19 mouse cellular contexts compared by ENCODE assay signal in the genomic region with DNA sequence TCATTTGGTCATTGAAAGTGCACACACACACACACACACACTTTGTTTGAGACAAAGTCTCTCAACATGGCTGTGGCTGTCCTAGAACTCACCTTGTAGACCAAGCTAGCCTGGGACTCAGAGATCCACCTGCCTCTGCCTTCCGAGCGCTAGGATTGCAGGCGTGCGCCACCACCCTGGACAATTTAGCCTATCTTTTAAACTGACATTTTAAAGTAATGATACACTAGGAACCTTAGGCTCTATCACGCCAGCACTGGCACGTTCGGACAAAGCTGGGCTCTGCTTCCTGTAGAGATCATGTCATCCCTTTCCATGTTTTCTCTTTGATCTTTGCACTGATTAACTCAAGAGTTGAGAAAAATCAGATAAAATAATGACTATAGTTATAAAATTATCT.
A peak's percentile ranks its signal among the peaks of the same experiment; 100 is the strongest.
DNase-seq lines count a peak whose midpoint lies in the region; ATAC-seq lines count a peak whose summit lies in the region.
"Had no signal": no experiment of that assay in that cellular context is flagged by ENCODE, and none has a peak within 500 bp of the region (broad histone marks: within the 10 kb centered on the region; RNA-seq: fewer than 3 reads in every experiment).

No protein-coding gene starts in this region.

- no peak overlapping the region for H3K4me2 ChIP-seq in midbrain, embryonic 11.5 days
- no peak overlapping the region for H3K4me2 ChIP-seq in midbrain, embryonic 13.5 days (replicated peaks)

- peak; percentile 67 for DNase-seq in heart, adult 11 months
- no peak for DNase-seq in heart, adult 8-10 months (ENCODE audit: low spot score)
- peak; percentile 79 for DNase-seq in midbrain, embryonic 11.5 days (ENCODE audit: low spot score, missing footprints)
- DNase-seq: adrenal gland, adult 2 months; adrenal gland, adult 8-10 months; adrenal gland, postnatal 10 days; adrenal gland, postnatal 14 days; adrenal gland, postnatal 25 days; adrenal gland, postnatal 36 days; B cell, adult 2 months; cerebellum, adult 11 months; cerebellum, adult 11-12 months; cerebellum, adult 18-20 months had no signal

- H3K36me3 ChIP-seq in midbrain, embryonic 11.5 days (ENCODE audit: control insufficient read depth, insufficient read depth, low read length) = no peaks in the 10 kb centered on the region
- H3K36me3 ChIP-seq in midbrain, embryonic 13.5 days = no peaks in the 10 kb centered on the region
- H3K36me3 ChIP-seq: G1E had no signal

- no peak overlapping the region for H3K4me3 ChIP-seq in midbrain, embryonic 11.5 days (ENCODE audit: low read depth, low read length)
- H3K4me3 ChIP-seq in midbrain, embryonic 13.5 days (replicated peaks) = no peak overlapping the region

- ATAC-seq in midbrain, embryonic 11.5 days (ENCODE audit: low FRiP score) = no peak
- no peak for ATAC-seq in midbrain, embryonic 13.5 days
- ATAC-seq: activated CD4-positive, CD25-positive, alpha-beta regulatory T cell, adult 4 months; CD4-positive, CD25-positive, alpha-beta regulatory T cell, adult 4 months; Patski had no signal

- no peaks in the 10 kb centered on the region; the same call in 1 of the 2 replicates for H3K4me1 ChIP-seq in midbrain, embryonic 11.5 days (ENCODE audit: control insufficient read depth, insufficient read depth, low read length)
- H3K4me1 ChIP-seq in midbrain, embryonic 13.5 days (replicated peaks) = peaks cover 11% of the 10 kb centered on the region; the same call in 1 of the 2 replicates

- H3K27ac ChIP-seq in midbrain, embryonic 11.5 days (ENCODE audit: low read depth, low read length) = no peak overlapping the region
- H3K27ac ChIP-seq in midbrain, embryonic 13.5 days = no peak overlapping the region

- 93% methylated on average over 7 of the region's 7 CpGs for WGBS in midbrain, embryonic 11.5 days
- 96% methylated on average over 7 of the region's 7 CpGs for WGBS in midbrain, embryonic 13.5 days

- H3K9ac ChIP-seq in midbrain, embryonic 11.5 days (ENCODE audit: low read length) = no peak overlapping the region
- H3K9ac ChIP-seq in midbrain, embryonic 13.5 days (replicated peaks) = no peak overlapping the region

- no peaks in the 10 kb centered on the region for H3K27me3 ChIP-seq in midbrain, embryonic 11.5 days (ENCODE audit: control insufficient read depth, insufficient read depth, low read length)
- no peaks in the 10 kb centered on the region for H3K27me3 ChIP-seq in midbrain, embryonic 13.5 days
- H3K27me3 ChIP-seq: CH12.LX, Patski had no signal

- no peaks in the 10 kb centered on the region for H3K9me3 ChIP-seq in midbrain, embryonic 11.5 days (ENCODE audit: control insufficient read depth, low read length)
- H3K9me3 ChIP-seq in midbrain, embryonic 13.5 days = no peaks in the 10 kb centered on the region
- H3K9me3 ChIP-seq: G1E had no signal
